Mouse (Mus musculus): Measurements from ENCODE around the gene Slc25a35.
A peak's percentile ranks its signal among the peaks of the same experiment; 100 is the strongest.
"Not testable (repeated sequence)": the region's sequence is repeated elsewhere in the genome, so short reads cannot be mapped to it uniquely, and the experiment has no call there.

The Slc25a35 gene

DNA sequence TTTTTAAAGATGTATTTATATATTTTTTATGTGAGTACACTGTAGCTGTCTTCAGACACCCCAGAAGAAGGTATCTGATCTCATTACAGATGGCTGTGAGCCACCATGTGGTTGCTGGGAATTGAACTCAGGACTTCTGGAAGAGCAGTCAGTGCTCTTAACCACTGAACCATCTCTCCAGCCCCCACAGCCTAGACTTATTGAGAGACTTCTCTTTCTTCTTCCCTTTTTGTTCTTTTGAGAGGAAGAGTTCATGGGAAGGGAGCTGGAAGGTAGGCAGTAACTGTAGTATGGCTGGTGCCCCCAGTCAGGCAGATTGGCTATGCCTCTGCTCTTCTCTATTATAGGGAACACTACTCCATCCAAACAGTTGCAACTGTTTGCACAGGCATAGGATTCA is 38.6 kb downstream of the Slc25a35 start:
- DNase-seq (ENCODE audit: low spot score in 2 of 2): not testable (repeated sequence)

DNA sequence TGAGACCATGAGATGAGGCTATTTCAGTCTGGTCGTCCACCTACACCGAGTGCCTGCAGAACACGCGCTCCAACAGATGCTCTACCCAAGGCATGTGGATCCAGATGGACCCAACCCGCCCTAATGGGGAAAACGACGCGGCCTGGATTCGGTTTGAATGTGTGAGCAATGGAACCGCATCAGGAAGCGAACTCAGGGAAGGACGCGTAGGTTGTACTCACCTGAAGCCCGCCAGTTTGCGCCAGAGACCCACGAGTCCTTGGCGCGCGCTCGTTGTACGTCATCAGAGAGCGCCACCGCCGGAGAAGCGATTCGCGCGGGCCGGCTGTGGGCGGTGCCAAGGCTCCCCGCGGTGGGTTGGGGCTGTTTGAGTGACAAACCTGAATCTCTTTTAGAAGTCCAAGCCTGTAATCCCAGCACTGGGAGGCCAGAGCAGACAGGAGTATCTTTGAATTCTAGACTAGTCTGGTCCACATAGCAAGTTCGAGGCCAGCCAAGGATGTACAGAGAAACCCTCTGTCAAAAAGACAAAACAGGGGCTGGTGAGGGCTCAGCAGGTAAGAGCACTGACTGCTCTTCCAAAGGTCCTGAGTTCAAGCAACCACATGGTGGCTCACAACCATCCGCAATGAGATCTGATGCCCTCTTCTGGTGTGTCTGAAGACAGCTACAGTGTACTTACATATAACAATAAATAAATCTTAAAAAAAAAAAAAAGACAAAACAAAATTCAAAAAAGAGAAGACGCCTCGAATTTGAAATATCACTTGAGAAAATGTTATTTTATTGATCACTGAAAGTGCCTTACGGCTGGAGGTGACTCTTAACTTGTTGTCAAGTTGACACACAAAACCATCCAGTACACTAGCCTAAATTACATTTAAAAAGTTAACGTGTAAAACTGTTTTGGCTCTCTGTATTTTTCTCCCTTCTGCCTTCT is 40.5 kb downstream of the Slc25a35 start, which contains the start of gene Pfas:
TSS of gene Pfas (minus strand) at position 279 of the 940 bp plus-strand sequence.
- peak; percentile 94 to 95 for DNase-seq (ENCODE audit: low spot score in 2 of 2)

DNA sequence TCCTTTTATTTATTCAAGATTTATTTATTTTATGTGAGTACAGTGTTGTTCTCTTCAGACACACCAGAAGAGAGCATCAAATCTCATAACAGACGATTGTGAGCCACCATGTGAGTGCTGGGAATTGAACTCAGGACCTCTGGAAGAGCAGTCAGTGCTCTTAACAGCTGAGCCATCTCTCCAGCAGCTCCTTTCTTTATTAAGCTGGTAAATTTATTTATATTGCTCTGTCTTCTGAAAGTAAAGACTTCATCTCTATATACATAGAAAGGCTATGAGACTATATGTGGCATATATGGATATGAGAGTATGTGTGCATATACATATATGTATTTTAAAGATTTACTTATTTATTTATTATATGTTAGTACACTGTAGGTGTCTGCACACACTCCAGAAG is 41.6 kb downstream of the Slc25a35 start:
- no peak for DNase-seq (ENCODE audit: low spot score in 2 of 2)

DNA sequence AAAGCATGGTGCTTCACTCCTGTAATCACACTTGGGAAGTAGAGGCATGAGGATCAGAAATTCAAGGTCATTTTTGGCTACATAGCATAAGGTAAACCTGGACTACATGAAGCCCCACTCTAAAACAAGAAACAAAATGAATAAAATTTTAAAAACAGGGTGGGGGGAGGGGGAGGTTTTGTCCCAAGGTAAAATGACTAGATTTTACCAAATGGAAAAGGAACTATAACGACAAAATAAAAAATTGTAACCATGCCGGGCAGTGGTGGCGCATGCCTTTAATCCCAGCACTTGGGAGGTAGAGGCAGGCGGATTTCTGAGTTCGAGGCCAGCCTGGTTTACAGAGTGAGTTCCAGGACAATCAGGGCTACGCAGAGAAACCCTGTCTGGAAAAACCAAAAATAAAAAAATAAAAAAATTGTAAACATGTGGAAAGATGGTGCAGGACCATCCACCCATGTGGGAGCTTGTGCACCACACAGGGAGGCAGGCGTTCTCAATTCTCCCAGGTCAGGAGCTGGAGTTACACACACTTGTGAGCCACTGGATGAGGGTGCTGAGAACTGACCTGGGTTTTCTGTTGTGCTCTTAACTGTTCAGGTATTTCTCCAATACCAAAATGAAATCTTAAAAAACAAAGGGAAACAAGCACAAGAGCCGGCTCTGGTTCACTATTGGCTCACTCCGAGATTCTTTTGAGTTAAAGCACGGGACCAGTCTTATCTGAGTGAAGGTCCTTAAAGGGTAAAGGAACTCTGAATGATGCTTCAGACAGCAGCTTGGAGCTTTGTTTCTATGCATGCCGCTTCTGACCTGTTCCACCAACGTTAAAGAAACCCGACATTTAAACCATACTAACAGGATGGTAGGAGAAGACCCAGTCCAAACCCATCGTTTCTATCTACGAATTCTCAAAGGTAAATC is 42.7 kb downstream of the Slc25a35 start:
- DNase-seq (ENCODE audit: low spot score in 2 of 2): no peak

DNA sequence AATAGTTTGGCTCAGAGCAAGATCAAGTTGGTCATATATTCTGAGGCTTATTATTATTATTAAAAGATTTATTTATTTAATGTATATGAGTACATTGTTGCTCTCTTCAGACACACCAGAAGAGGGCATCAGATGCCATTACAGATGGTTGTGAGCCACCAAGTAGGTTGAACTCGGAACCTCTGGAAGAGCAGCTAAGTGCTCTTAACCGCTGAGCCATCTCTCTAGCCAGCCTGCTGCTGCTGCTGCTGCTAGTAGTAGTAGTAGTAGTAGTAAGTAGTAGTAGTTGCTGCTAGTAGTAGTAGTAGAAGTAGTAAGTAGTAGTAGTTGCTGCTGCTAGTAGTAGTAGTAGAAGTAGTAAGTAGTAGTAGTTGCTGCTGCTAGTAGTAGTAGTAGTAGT is 43.5 kb downstream of the Slc25a35 start:
- DNase-seq (ENCODE audit: low spot score in 2 of 2): not testable (repeated sequence)

DNA sequence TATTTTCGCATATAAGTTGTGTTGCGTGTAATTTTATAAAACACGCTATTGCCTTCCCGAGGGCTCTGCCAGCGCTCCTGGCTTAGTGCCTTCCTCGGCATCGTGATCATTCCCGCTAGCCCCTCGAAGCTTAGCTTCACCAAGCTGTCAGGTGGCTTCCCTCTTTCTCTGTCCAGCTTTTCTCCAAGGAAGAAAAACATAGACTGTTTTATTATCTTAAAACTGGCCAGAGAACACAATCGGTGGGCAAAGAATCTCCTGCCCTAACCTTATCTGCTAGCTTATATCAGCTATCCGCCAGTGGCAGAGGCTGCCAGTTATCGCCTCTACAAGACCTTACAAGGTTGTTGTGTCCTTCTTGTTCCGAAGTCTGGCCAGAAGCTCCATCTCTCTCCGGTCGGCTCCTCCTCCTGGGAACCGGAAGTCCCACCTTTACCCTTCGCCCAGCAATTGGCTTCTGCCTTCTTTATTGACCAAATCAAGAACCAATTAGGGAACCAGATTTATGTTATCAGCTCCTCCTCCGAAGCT is 44.2 kb downstream of the Slc25a35 start:
- peak; percentile 87 to 89 for DNase-seq (ENCODE audit: low spot score in 2 of 2)

DNA sequence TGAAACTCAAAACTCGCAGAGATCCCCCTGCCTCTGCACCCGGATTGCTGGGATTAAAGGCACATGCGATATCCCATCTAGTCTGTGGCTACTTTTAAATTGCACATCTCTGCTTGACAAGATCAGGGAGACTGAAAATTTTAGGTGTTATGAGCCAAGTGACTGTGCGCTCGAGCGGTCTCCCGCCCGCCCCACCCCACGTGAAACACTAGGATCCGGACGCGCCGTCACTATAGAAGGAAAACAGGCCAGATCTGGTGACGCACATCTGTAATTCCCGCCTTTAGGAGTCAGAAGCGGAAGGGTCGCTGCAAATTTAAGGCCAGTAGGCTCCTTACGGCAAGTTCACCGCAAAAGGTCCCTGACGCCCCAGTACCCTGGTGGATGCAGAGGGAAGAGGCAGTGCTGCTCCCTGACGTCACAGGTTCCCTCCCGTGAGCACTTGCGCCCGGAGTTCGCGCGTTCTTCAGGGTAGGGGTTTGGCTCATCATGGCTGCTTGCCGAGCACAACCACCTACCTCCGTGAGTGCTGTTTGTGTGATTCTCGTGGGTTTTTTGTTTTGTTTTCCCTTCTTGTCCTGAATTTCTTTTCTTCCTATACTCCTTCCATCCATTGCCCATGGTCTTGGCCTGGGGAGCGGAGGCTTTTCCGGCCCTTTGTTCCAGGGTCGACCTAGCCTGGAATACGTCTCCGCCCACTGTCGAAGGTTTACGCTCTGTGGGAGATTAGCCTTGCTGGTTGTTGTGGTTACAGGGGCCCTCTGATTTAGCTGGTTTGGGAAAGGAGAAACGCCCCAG is 47.9 kb downstream of the Slc25a35 start, which contains the start of gene Ctc1:
TSS of gene Ctc1 (plus strand) at position 268 of the 798 bp plus-strand sequence.
- peak; percentile 89 to 92 for DNase-seq (ENCODE audit: low spot score in 2 of 2)

DNA sequence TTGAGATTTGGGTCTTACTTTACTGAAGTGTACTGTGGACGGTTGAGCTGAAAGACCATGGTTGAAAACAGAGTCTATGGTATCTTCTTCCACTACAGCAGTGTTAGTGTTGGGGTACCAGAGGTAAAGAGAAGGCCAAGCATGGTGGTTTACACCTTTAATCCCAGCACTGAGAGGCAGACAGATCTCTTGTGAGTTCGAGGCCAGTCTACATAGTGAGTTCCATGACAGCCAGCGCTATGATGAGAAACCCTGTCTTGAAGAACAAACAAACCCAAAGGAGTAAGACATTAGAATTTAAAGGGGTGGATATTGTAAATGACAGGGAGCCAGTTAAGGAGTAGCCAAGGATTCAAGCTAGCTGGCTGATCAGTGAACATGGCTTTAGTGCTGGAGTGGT is 48.8 kb downstream of the Slc25a35 start:
- no peak for DNase-seq (ENCODE audit: low spot score in 2 of 2)

DNA sequence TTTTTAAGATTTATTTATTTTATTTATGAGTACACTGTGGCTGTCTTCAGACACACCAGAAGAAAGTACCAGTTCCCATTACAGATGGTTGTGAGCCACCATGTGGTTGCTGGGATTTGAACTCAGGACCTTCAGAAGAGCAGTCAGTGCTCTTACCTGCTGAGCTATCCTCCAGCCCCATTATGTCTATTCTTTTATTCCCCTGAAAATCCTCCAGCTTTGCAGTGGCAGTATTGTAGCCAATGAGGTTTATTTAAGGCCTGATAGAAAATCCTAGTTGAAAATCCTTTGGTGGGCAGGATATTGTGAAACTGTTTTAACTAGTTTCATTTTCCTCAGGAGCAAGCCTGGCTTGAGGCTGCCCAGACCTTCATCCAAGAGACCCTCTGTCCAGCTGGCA is 52.8 kb downstream of the Slc25a35 start:
- DNase-seq (ENCODE audit: low spot score in 2 of 2): no peak

Data from right cerebral cortex, adult 2 months (tissue).